Mouse (Mus musculus) limb, embryonic 12.5 days (tissue): Measurements from ENCODE around the gene Cpb2. TPM values are rescaled to one million over a fixed set of nuclear protein-coding genes. Genes with fewer than 3 reads are reported as not detected.

Experiments
- ATAC-seq: fragments of 200-750 bp; cut with Nextera tagmentation; 2 replicates; pipeline ENCODE4 v1.8.0; 2017; ENCODE audit warnings: low read depth, moderate TSS enrichment; ENCODE audit not compliant: insufficient number of reproducible peaks, insufficient read depth, low FRiP score, low TSS enrichment
- H3K27ac ChIP-seq: fragments of 300-500 bp; sonication (generic); 2 replicates; pipeline ENCODE4 v1.5.1; 2016; ENCODE audit warnings: mild to moderate bottlenecking, moderate library complexity
- H3K27me3 ChIP-seq: fragments of 300-500 bp; sonication (generic); 2 replicates; pipeline ENCODE4 v1.6.1; 2016; ENCODE audit warnings: mild to moderate bottlenecking, moderate library complexity
- H3K36me3 ChIP-seq: fragments of 300-500 bp; sonication (generic); 2 replicates; pipeline ENCODE4 v1.6.1; 2016; ENCODE audit warnings: mild to moderate bottlenecking, moderate library complexity
- H3K4me1 ChIP-seq: fragments of 300-500 bp; sonication (generic); replicated peaks from 2 replicates; pipeline ENCODE4 v1.6.1; 2016
- H3K4me2 ChIP-seq: fragments of 300-500 bp; sonication (generic); 2 replicates; pipeline ENCODE4 v1.6.1; 2016; ENCODE audit warnings: mild to moderate bottlenecking, moderate library complexity
- H3K4me3 ChIP-seq: fragments of 300-500 bp; sonication (generic); replicated peaks from 2 replicates; pipeline ENCODE4 v1.5.1; 2016; ENCODE audit warnings: mild to moderate bottlenecking
- H3K9ac ChIP-seq: fragments of 300-500 bp; sonication (generic); replicated peaks from 2 replicates; pipeline ENCODE4 v1.6.1; 2016; ENCODE audit warnings: mild to moderate bottlenecking, moderate library complexity
- H3K9me3 ChIP-seq: fragments of 300-500 bp; sonication (generic); 2 replicates; pipeline ENCODE4 v1.6.1; 2016; ENCODE audit warnings: mild to moderate bottlenecking, moderate library complexity
- WGBS: fragments of 180-500 bp; shearing (Covaris S2); methylation state at CpG from one replicate; pipeline ENCODE4 v1.1.7; 2016; 5-methylcytosine and 5-hydroxymethylcytosine counted together
- polyA plus RNA-seq: library from polyadenylated mRNA; unstranded; fragments of >200 nt; fragmentation: Nextera tagmentation; extraction: Ambion mirVana; gene quantifications from 2 replicates; pipeline ENCODE4 v1.2.1, GENCODE M21; 2016

Cpb2 gene
- polyA plus RNA-seq, 1 experiment from 2014 or later: not detected

GRCm38 (mm10) chr14:75219250-75219913 is 22.7 kb upstream of the Cpb2 start:
- H3K4me2 ChIP-seq: no peak overlapping the region
- no peak for ATAC-seq
- no peak overlapping the region for H3K27ac ChIP-seq
- whole genome bisulfite sequencing: 82% methylated on average over 5 of the region's 5 CpGs
- H3K9ac ChIP-seq: no peak overlapping the region
- H3K4me3 ChIP-seq: no peak overlapping the region
- H3K27me3 ChIP-seq: no peaks in the 10 kb centered on the region
- no peaks in the 10 kb centered on the region for H3K36me3 ChIP-seq
- H3K9me3 ChIP-seq: no peaks in the 10 kb centered on the region
- no peaks in the 10 kb centered on the region for H3K4me1 ChIP-seq

- ATAC-seq: no peak
- H3K4me2 ChIP-seq: no peak overlapping the region
- H3K9me3 ChIP-seq: no peaks in the 10 kb centered on the region
- no peak overlapping the region for H3K9ac ChIP-seq
- H3K4me1 ChIP-seq: no peaks in the 10 kb centered on the region
- H3K36me3 ChIP-seq: no peaks in the 10 kb centered on the region
- no peaks in the 10 kb centered on the region for H3K27me3 ChIP-seq
- H3K27ac ChIP-seq: no peak overlapping the region
- H3K4me3 ChIP-seq: no peak overlapping the region
- 79% methylated on average over 6 of the region's 6 CpGs for WGBS
These were observed 19.7 kb upstream of the Cpb2 start for GRCm38 (mm10) chr14:75222386-75222785.

GRCm38 (mm10) chr14:75227453-75228084 is 14.5 kb upstream of the Cpb2 start:
- Histone ChIP-seq H3K27ac (no peak overlapping the region), H3K4me2 (no peak overlapping the region), H3K4me1 (no peaks in the 10 kb centered on the region), H3K36me3 (no peaks in the 10 kb centered on the region), H3K9me3 (no peaks in the 10 kb centered on the region), H3K27me3 (no peaks in the 10 kb centered on the region), H3K9ac (no peak overlapping the region), H3K4me3 (no peak overlapping the region)
- WGBS: 78% methylated on average over 6 of the region's 6 CpGs
- ATAC-seq: no peak

GRCm38 (mm10) chr14:75229834-75230233 is 12.3 kb upstream of the Cpb2 start:
- no peak for ATAC-seq
- WGBS: 70% methylated on average over 2 of the region's 2 CpGs
- Histone ChIP-seq H3K27ac (no peak overlapping the region), H3K9me3 (no peaks in the 10 kb centered on the region), H3K36me3 (no peaks in the 10 kb centered on the region), H3K4me3 (no peak overlapping the region), H3K4me2 (no peak overlapping the region), H3K4me1 (no peaks in the 10 kb centered on the region), H3K27me3 (no peaks in the 10 kb centered on the region), H3K9ac (no peak overlapping the region)

- H3K4me3 ChIP-seq: no peak overlapping the region
- H3K36me3 ChIP-seq: no peaks in the 10 kb centered on the region
- no peaks in the 10 kb centered on the region; the same call in 1 of the 2 replicates for H3K4me1 ChIP-seq
- no peak overlapping the region for H3K27ac ChIP-seq
- no peak for ATAC-seq
- H3K9me3 ChIP-seq: no peaks in the 10 kb centered on the region
- no peak overlapping the region for H3K4me2 ChIP-seq
- WGBS: 90% methylated on average over 5 of the region's 5 CpGs
- no peaks in the 10 kb centered on the region for H3K27me3 ChIP-seq
- no peak overlapping the region for H3K9ac ChIP-seq
These were observed 9.0 kb upstream of the Cpb2 start for GRCm38 (mm10) chr14:75233070-75233469.

GRCm38 (mm10) chr14:75235552-75235951 is 6.5 kb upstream of the Cpb2 start:
- H3K27ac ChIP-seq: no peak overlapping the region
- H3K9me3 ChIP-seq: no peaks in the 10 kb centered on the region
- no peak for ATAC-seq

GRCm38 (mm10) chr14:75235955-75236635 is 6.0 kb upstream of the Cpb2 start:
- ATAC-seq: no peak
- Histone ChIP-seq H3K4me3 (no peak overlapping the region), H3K27me3 (no peaks in the 10 kb centered on the region), H3K4me2 (no peak overlapping the region), H3K36me3 (no peaks in the 10 kb centered on the region), H3K27ac (no peak overlapping the region), H3K4me1 (no peaks in the 10 kb centered on the region; the same call in 1 of the 2 replicates), H3K9me3 (no peaks in the 10 kb centered on the region), H3K9ac (no peak overlapping the region)
- 64% methylated on average over 9 of the region's 9 CpGs for WGBS

More at GRCm38 (mm10) chr14:75235552-75235951, 6.5 kb upstream of the Cpb2 start:
- Histone ChIP-seq H3K36me3 (no peaks in the 10 kb centered on the region), H3K4me3 (no peak overlapping the region), H3K4me2 (no peak overlapping the region), H3K9ac (no peak overlapping the region), H3K4me1 (no peaks in the 10 kb centered on the region; the same call in 1 of the 2 replicates), H3K27me3 (no peaks in the 10 kb centered on the region)
- 91% methylated on average over 8 of the region's 8 CpGs for WGBS

- H3K36me3 ChIP-seq: no peaks in the 10 kb centered on the region
- WGBS: 90% methylated on average over 4 of the region's 4 CpGs
- H3K4me2 ChIP-seq: no peak overlapping the region
- no peak overlapping the region for H3K4me3 ChIP-seq
- no peaks in the 10 kb centered on the region for H3K27me3 ChIP-seq
- H3K4me1 ChIP-seq: no peaks in the 10 kb centered on the region; the same call in 1 of the 2 replicates
- no peak overlapping the region for H3K9ac ChIP-seq
- no peak for ATAC-seq
- H3K9me3 ChIP-seq: no peaks in the 10 kb centered on the region
- H3K27ac ChIP-seq: no peak overlapping the region
These were observed 5.5 kb upstream of the Cpb2 start for GRCm38 (mm10) chr14:75236636-75237003.

- H3K9me3 ChIP-seq: no peaks in the 10 kb centered on the region
- H3K36me3 ChIP-seq: no peaks in the 10 kb centered on the region
- H3K4me3 ChIP-seq: no peak overlapping the region
- ATAC-seq: no peak
- no peak overlapping the region for H3K9ac ChIP-seq
- H3K4me1 ChIP-seq: no peaks in the 10 kb centered on the region; the same call in 1 of the 2 replicates
- 82% methylated on average over 8 of the region's 8 CpGs for WGBS
- H3K4me2 ChIP-seq: no peak overlapping the region
- no peaks in the 10 kb centered on the region for H3K27me3 ChIP-seq
- no peak overlapping the region for H3K27ac ChIP-seq
These were observed 5.0 kb upstream of the Cpb2 start for GRCm38 (mm10) chr14:75237096-75237495.

- no peak overlapping the region for H3K27ac ChIP-seq
- no peak overlapping the region for H3K4me2 ChIP-seq
- H3K9ac ChIP-seq: no peak overlapping the region
- no peaks in the 10 kb centered on the region for H3K9me3 ChIP-seq
- no peaks in the 10 kb centered on the region for H3K27me3 ChIP-seq
- H3K4me3 ChIP-seq: no peak overlapping the region
- WGBS: 75% methylated on average over 6 of the region's 6 CpGs
- no peaks in the 10 kb centered on the region; the same call in 1 of the 2 replicates for H3K4me1 ChIP-seq
- H3K36me3 ChIP-seq: no peaks in the 10 kb centered on the region
- ATAC-seq: no peak
These were observed 3.9 kb upstream of the Cpb2 start for GRCm38 (mm10) chr14:75238054-75238692.
